Mouse (Mus musculus) bone marrow macrophage, adult 2 months (primary cell): ENCODE measurements around the gene Tpk1.

ENCODE experiments used
- CTCF ChIP-seq: IDR thresholded peaks from 2 replicates; pipeline ENCODE4 v1.5.1; 2012; ENCODE audit warnings: low read depth, mild to moderate bottlenecking, low read length, moderate library complexity
- POLR2A ChIP-seq: IDR thresholded peaks from 2 replicates; pipeline ENCODE4 v1.6.1; 2012; ENCODE audit warnings: mild to moderate bottlenecking, low read depth, low read length, borderline replicate concordance

DNA sequence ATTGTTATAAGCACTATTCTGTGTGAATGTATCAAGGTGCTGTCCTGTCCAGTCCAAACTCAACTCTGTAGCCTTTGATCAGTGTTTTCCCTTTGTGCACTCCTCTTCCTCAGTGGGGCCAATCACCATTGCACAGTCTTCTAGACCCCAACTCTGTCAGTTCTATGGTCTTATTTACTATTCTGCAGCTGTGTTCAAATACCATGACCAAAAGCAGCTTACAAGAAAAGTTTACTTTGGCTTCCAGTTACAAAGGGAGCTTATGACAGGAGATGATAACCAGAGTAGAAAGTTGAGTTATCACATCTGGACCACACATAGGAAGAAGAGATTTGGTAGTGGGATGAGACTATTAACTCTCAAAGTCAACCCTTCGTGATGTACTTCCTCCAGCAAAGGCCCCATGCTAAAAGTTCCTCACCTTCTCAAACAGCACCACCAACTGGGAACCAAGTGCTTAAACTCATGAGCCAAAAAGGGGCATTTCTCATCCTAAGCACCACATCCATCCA, 298.6 kb downstream of the Tpk1 start:
- no peak for TF ChIP-seq CTCF
- no peak for TF ChIP-seq POLR2A
